Mouse (Mus musculus) cerebellum, adult 2 months (tissue): ENCODE data around the gene Slc22a19. TPM values are rescaled to one million over a fixed set of nuclear protein-coding genes. Genes with fewer than 3 reads are reported as not detected.
"Not testable (repeated sequence)": the region's sequence is repeated elsewhere in the genome, so short reads cannot be mapped to it uniquely, and the experiment has no call there.

ENCODE experiments used
- DNase-seq, 2 experiments: peaks; one replicate each; pipeline ENCODE4 v3.0.0; 2021
- H3K27ac ChIP-seq: fragments of 200-500 bp; 2 replicates; pipeline ENCODE4 v1.5.1; 2012; ENCODE audit warnings: low read length, control low read depth, inconsistent platforms; ENCODE audit not compliant: insufficient read depth
- H3K27me3 ChIP-seq: fragments of 200-500 bp; 2 replicates; pipeline ENCODE4 v1.6.1; 2012; ENCODE audit warnings: inconsistent platforms, mild to moderate bottlenecking, low read length, moderate library complexity; ENCODE audit not compliant: control insufficient read depth, insufficient read depth
- H3K4me1 ChIP-seq: fragments of 200-500 bp; 2 replicates; pipeline ENCODE4 v1.6.1; 2011; ENCODE audit warnings: low read length; ENCODE audit not compliant: control insufficient read depth, insufficient read depth
- H3K4me3 ChIP-seq: fragments of 200-500 bp; replicated peaks from 2 replicates; pipeline ENCODE3; 2011; ENCODE audit warnings: mild to moderate bottlenecking, low read depth, low read length, control low read depth; ENCODE audit not compliant: insufficient read depth
- CTCF ChIP-seq: fragments of 200-500 bp; IDR thresholded peaks from 2 replicates; pipeline ENCODE4 v1.5.1; 2011; ENCODE audit warnings: low read depth, mild to moderate bottlenecking, control low read depth, low read length, moderate library complexity, borderline replicate concordance; ENCODE audit not compliant: insufficient read depth
- POLR2A ChIP-seq: fragments of 200-500 bp; IDR thresholded peaks from 2 replicates; pipeline ENCODE4 v1.6.1; 2011; ENCODE audit warnings: low read length, control low read depth, borderline replicate concordance; ENCODE audit not compliant: insufficient read depth
- WGBS: fragments of 180-500 bp; shearing (Covaris S2); methylation state at CpG from one replicate; pipeline ENCODE4 v1.1.7; 2018; 5-methylcytosine and 5-hydroxymethylcytosine counted together
- polyA plus RNA-seq: library from polyadenylated mRNA; depleted of rRNA; stranded (reverse); fragments of >200 nt; gene quantifications from 2 replicates; pipeline ENCODE4 v1.2.3, GENCODE M21; 2012; rRNA removed

Gene Slc22a19
- not detected in 2 replicates for polyA plus RNA-seq

GRCm38 (mm10) chr19:7711148-7711547, at the start of gene Slc22a19:
Slc22a19 (minus strand) TSS chr19:7711310.
- H3K27me3 ChIP-seq = no peaks in the 10 kb centered on the region
- no peaks in the 10 kb centered on the region for H3K4me1 ChIP-seq
- TF ChIP-seq POLR2A (no peak), CTCF (no peak)
- H3K27ac ChIP-seq = no peak within 1 kb of the TSS
- no peak for DNase-seq
- H3K4me3 ChIP-seq = no peak within 1 kb of the TSS

GRCm38 (mm10) chr19:7753371-7753770, 42.3 kb upstream of the Slc22a19 start:
- not testable (repeated sequence) for H3K27ac ChIP-seq, H3K4me1 ChIP-seq, H3K27me3 ChIP-seq, DNase-seq, H3K4me3 ChIP-seq
- WGBS = 70% methylated on average over 13 of the region's 13 CpGs

- 44% methylated on average over 1 of the region's 1 CpGs for WGBS
- no peak overlapping the region for H3K4me3 ChIP-seq
- DNase-seq = no peak
- H3K4me1 ChIP-seq = no peaks in the 10 kb centered on the region
- TF ChIP-seq POLR2A (no peak), CTCF (no peak)
- H3K27ac ChIP-seq = no peak overlapping the region
- H3K27me3 ChIP-seq = no peaks in the 10 kb centered on the region
These were observed 18.4 kb upstream of the Slc22a19 start for GRCm38 (mm10) chr19:7729543-7729942.

- 69% methylated on average over 3 of the region's 3 CpGs for WGBS
These were observed 18.0 kb downstream of the Slc22a19 start for GRCm38 (mm10) chr19:7693104-7693503.

GRCm38 (mm10) chr19:7691259-7691658, 19.9 kb downstream of the Slc22a19 start:
- Histone ChIP-seq H3K4me1 (no peaks in the 10 kb centered on the region), H3K4me3 (no peak overlapping the region), H3K27me3 (no peaks in the 10 kb centered on the region), H3K27ac (no peak overlapping the region)
- WGBS = 89% methylated on average over 2 of the region's 2 CpGs
- TF ChIP-seq POLR2A = no peak
- no peak for TF ChIP-seq CTCF
- DNase-seq = no peak

More at GRCm38 (mm10) chr19:7693104-7693503, 18.0 kb downstream of the Slc22a19 start:
- not testable (repeated sequence) for H3K27ac ChIP-seq, H3K4me3 ChIP-seq, H3K27me3 ChIP-seq, DNase-seq, H3K4me1 ChIP-seq

- Histone ChIP-seq H3K4me3 (no peak overlapping the region), H3K27ac (no peak overlapping the region), H3K4me1 (no peaks in the 10 kb centered on the region), H3K27me3 (no peaks in the 10 kb centered on the region)
- DNase-seq = no peak
- TF ChIP-seq CTCF = no peak
- no peak for TF ChIP-seq POLR2A
- 76% methylated on average over 1 of the region's 1 CpGs for WGBS
These were observed 23.1 kb downstream of the Slc22a19 start for GRCm38 (mm10) chr19:7687988-7688387.

GRCm38 (mm10) chr19:7672033-7672432, 39.1 kb downstream of the Slc22a19 start:
- H3K27ac ChIP-seq = no peak overlapping the region
- DNase-seq = no peak
- H3K27me3 ChIP-seq = no peaks in the 10 kb centered on the region
- H3K4me3 ChIP-seq = no peak overlapping the region
- H3K4me1 ChIP-seq = no peaks in the 10 kb centered on the region
- WGBS = 0% methylated on average over 1 of the region's 1 CpGs
- TF ChIP-seq CTCF = no peak
- no peak for TF ChIP-seq POLR2A

GRCm38 (mm10) chr19:7648913-7649666, 62.0 kb downstream of the Slc22a19 start:
- H3K27me3 ChIP-seq = no peaks in the 10 kb centered on the region
- H3K4me3 ChIP-seq = no peak overlapping the region
- no peak overlapping the region for H3K27ac ChIP-seq
- TF ChIP-seq POLR2A = no peak
- TF ChIP-seq CTCF = no peak
- no peaks in the 10 kb centered on the region for H3K4me1 ChIP-seq
- WGBS = 84% methylated on average over 8 of the region's 8 CpGs
- DNase-seq = no peak
